Mouse (Mus musculus): ENCODE measurements around the gene Vmn1r80. TPM values are rescaled to one million over a fixed set of nuclear protein-coding genes. Genes with fewer than 3 reads are reported as not detected.
"Not testable (repeated sequence)": the region's sequence is repeated elsewhere in the genome, so short reads cannot be mapped to it uniquely, and the experiment has no call there.

Gene Vmn1r80
- polyA plus RNA-seq (2014; fragmentation: Nextera tagmentation; extraction: Ambion mirVana) = not detected in 2 replicates

DNA sequence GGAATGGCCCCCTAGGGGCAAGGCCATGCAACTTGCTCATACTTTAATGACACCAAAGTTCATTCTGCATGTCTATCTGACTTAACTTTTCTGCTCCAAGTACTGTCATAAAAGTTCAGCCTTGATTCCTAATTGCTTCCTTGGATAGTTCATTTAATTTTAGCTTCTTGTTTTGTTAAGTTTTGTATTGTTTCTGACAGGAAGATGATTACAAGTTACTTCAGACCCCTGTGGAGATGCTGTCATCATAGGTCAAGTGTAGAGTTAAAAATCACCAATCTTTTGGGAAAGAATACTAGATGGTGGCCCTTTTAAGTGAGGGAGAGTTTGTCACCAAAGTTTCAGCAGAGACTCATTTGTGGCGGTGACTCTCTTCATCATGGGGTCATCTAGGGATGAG is at the start of gene Vmn1r80:
Gene Vmn1r80 (plus strand): TSS at position 301 of the 400 bp plus-strand sequence.
- ATAC-seq (ENCODE audit: insufficient number of reproducible peaks, low FRiP score, low TSS enrichment, low read depth) = no peak
- WGBS = 85% methylated on average over 1 of the region's 1 CpGs
- H3K4me3 ChIP-seq (ENCODE audit: low read depth, low read length) = no peak within 1 kb of the TSS

DNA sequence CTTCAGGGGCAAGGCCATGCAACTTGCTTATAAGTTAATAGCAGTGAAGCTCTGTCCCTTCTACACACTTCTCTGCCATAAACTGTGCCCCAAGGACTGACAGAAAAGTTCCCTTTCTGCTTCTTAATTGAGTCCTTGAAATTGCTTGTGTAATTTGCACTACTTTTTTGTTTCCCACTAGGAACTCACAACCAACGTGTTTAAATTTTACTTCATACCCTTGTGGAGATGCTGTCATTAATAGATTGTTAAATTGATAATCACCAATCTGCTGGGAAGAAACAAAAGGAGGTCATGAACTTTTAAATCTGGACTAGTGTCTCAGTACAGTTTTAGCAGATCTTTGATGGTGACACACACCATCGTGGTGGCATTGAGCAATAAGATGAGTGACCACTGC is 39.1 kb upstream of the Vmn1r80 start, which contains the start of gene Vmn1r78:
Gene Vmn1r78 (plus strand): TSS at position 301 of the 400 bp plus-strand sequence.
- no peak for ATAC-seq (ENCODE audit: insufficient number of reproducible peaks, low FRiP score, low TSS enrichment, low read depth)

More for the DNA sequence above, at the start of gene Vmn1r80:
- Histone ChIP-seq H3K9ac (ENCODE audit: low read length) (no peak within 1 kb of the TSS), H3K4me1 (ENCODE audit: control insufficient read depth, insufficient read depth, low read length) (no peaks in the 10 kb centered on the region), H3K27me3 (ENCODE audit: control insufficient read depth, insufficient read depth, low read length) (no peaks in the 10 kb centered on the region), H3K36me3 (ENCODE audit: control insufficient read depth, insufficient read depth, low read length) (no peaks in the 10 kb centered on the region), H3K4me2 (ENCODE audit: low read depth, severe bottlenecking) (no peak within 1 kb of the TSS), H3K27ac (replicated peaks; ENCODE audit: low read depth, low read length) (no peak within 1 kb of the TSS), H3K9me3 (ENCODE audit: control insufficient read depth, low read length) (no peaks in the 10 kb centered on the region)
- DNase-seq (ENCODE audit: low spot score) = no peak

DNA sequence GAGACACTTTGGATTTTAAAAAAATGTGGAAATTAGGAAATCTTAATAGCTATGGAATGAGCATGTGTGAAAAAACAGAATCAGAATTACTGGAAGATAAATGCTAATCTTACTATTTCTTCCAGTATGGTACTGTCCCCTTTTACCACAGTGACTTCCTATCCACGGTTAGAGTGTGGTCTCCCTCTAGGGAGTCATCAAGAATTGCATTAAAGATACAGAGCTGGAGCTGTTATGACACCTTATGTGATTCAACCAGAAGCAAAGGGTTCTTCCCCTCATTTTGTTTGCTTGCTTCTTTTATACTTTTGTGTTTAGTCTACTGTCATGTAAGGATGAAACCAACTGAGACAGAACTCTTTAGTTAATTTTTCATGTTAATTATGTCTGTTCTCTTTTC is 32.6 kb upstream of the Vmn1r80 start:
- not testable (repeated sequence) for H3K4me3 ChIP-seq (ENCODE audit: low read depth, low read length); DNase-seq (ENCODE audit: low spot score); ATAC-seq (ENCODE audit: insufficient number of reproducible peaks, low FRiP score, low TSS enrichment, low read depth); H3K9me3 ChIP-seq (ENCODE audit: control insufficient read depth, low read length); H3K27me3 ChIP-seq (ENCODE audit: control insufficient read depth, insufficient read depth, low read length); H3K9ac ChIP-seq (ENCODE audit: low read length); H3K4me1 ChIP-seq (ENCODE audit: control insufficient read depth, insufficient read depth, low read length); H3K4me2 ChIP-seq (ENCODE audit: low read depth, severe bottlenecking); H3K36me3 ChIP-seq (ENCODE audit: control insufficient read depth, insufficient read depth, low read length); H3K27ac ChIP-seq (replicated peaks; ENCODE audit: low read depth, low read length)
- 63% methylated on average over 1 of the region's 1 CpGs for WGBS

More for the DNA sequence above, 39.1 kb upstream of the Vmn1r80 start, which contains the start of gene Vmn1r78:
- H3K36me3 ChIP-seq (ENCODE audit: control insufficient read depth, insufficient read depth, low read length) = no peaks in the 10 kb centered on the region
- DNase-seq (ENCODE audit: low spot score) = no peak
- H3K27ac ChIP-seq (replicated peaks; ENCODE audit: low read depth, low read length) = no peak within 1 kb of the TSS
- no peak within 1 kb of the TSS for H3K4me3 ChIP-seq (ENCODE audit: low read depth, low read length)
- H3K27me3 ChIP-seq (ENCODE audit: control insufficient read depth, insufficient read depth, low read length) = no peaks in the 10 kb centered on the region
- H3K9me3 ChIP-seq (ENCODE audit: control insufficient read depth, low read length) = no peaks in the 10 kb centered on the region
- no peak within 1 kb of the TSS for H3K4me2 ChIP-seq (ENCODE audit: low read depth, severe bottlenecking)
- H3K4me1 ChIP-seq (ENCODE audit: control insufficient read depth, insufficient read depth, low read length) = no peaks in the 10 kb centered on the region
- H3K9ac ChIP-seq (ENCODE audit: low read length) = no peak within 1 kb of the TSS
- 70% methylated on average over 2 of the region's 2 CpGs for WGBS

DNA sequence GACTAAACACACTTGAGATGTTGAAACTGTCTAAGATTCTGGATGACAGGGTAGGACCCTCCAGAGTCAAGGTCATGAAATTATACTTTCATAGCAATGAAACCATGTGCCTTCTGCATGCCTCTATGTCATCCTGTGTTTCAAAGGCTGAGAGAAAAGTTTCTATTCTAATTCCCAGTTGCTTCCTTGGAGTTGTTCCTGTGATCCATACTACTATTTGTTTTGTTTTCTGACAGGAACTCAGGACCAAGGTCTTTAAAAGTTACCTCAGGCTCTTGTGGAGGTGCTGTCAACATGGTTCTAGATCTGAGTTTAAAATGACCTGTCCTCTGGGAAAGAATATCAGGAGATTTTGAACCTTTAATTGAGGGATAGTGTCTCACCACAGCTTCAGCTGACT is 18.1 kb upstream of the Vmn1r80 start, which contains the start of gene Vmn1r79:
Gene Vmn1r79 (plus strand): TSS at position 301 of the 400 bp plus-strand sequence.
- ATAC-seq (ENCODE audit: insufficient number of reproducible peaks, low FRiP score, low TSS enrichment, low read depth) = not testable (repeated sequence)

DNA sequence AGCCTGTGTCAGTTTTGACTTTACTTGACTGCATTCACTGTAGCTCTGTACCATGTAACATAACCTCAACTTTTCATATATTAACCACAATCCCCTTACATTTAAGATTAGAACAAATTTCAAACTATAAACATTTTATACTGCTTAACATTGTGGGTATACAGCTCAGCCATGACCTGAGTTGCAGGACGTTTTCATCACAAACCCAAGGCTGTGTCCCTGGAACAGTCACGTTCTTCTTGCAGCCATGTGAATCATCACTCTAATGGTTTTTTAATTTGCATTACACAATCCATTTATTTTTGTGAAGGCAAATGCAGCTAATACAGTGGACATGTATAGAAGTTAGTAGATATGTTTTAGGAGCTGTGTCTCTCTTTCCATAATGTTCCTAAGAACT is 16.2 kb upstream of the Vmn1r80 start:
- ATAC-seq (ENCODE audit: insufficient number of reproducible peaks, low FRiP score, low TSS enrichment, low read depth); H3K9ac ChIP-seq (ENCODE audit: low read length); H3K27ac ChIP-seq (replicated peaks; ENCODE audit: low read depth, low read length); H3K27me3 ChIP-seq (ENCODE audit: control insufficient read depth, insufficient read depth, low read length); H3K4me3 ChIP-seq (ENCODE audit: low read depth, low read length); DNase-seq (ENCODE audit: low spot score); H3K4me1 ChIP-seq (ENCODE audit: control insufficient read depth, insufficient read depth, low read length); H3K4me2 ChIP-seq (ENCODE audit: low read depth, severe bottlenecking); H3K9me3 ChIP-seq (ENCODE audit: control insufficient read depth, low read length); H3K36me3 ChIP-seq (ENCODE audit: control insufficient read depth, insufficient read depth, low read length): not testable (repeated sequence)
- WGBS = 66% methylated on average over 2 of the region's 2 CpGs

More for the DNA sequence above, 18.1 kb upstream of the Vmn1r80 start, which contains the start of gene Vmn1r79:
- H3K4me1 ChIP-seq (ENCODE audit: control insufficient read depth, insufficient read depth, low read length); H3K9me3 ChIP-seq (ENCODE audit: control insufficient read depth, low read length); H3K4me3 ChIP-seq (ENCODE audit: low read depth, low read length); H3K36me3 ChIP-seq (ENCODE audit: control insufficient read depth, insufficient read depth, low read length); H3K4me2 ChIP-seq (ENCODE audit: low read depth, severe bottlenecking); DNase-seq (ENCODE audit: low spot score); H3K9ac ChIP-seq (ENCODE audit: low read length); H3K27me3 ChIP-seq (ENCODE audit: control insufficient read depth, insufficient read depth, low read length); H3K27ac ChIP-seq (replicated peaks; ENCODE audit: low read depth, low read length): not testable (repeated sequence)

DNA sequence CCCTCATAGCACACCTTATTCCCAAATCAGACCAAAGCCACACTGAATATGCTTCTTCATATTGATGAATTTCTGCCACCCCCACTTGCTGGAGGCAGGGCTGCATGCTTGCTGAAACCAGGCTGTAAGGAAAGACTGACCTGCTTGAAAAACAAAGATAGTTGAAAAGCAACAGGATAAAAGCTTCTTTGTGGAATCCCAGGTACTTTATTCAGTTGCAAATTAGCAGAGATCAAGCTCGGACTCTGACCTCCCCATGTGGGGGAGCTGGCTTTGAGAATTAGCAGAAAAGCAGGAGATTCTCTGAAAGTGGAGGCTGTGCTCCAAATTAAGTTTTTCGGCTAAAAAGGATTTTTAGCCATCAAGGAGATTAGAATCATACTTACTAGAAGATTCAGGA is 15.1 kb downstream of the Vmn1r80 start:
- H3K27ac ChIP-seq (replicated peaks; ENCODE audit: low read depth, low read length) = no peak overlapping the region
- H3K9ac ChIP-seq (ENCODE audit: low read length) = no peak overlapping the region
- peaks cover 3% of the 10 kb centered on the region; the same call in 1 of the 2 replicates for H3K9me3 ChIP-seq (ENCODE audit: control insufficient read depth, low read length)
- H3K4me3 ChIP-seq (ENCODE audit: low read depth, low read length) = no peak overlapping the region
- no peaks in the 10 kb centered on the region for H3K27me3 ChIP-seq (ENCODE audit: control insufficient read depth, insufficient read depth, low read length)
- no peaks in the 10 kb centered on the region for H3K4me1 ChIP-seq (ENCODE audit: control insufficient read depth, insufficient read depth, low read length)
- H3K36me3 ChIP-seq (ENCODE audit: control insufficient read depth, insufficient read depth, low read length) = no peaks in the 10 kb centered on the region
- DNase-seq (ENCODE audit: low spot score) = no peak
- 64% methylated on average over 2 of the region's 2 CpGs for WGBS
- no peak overlapping the region for H3K4me2 ChIP-seq (ENCODE audit: low read depth, severe bottlenecking)
- ATAC-seq (ENCODE audit: insufficient number of reproducible peaks, low FRiP score, low TSS enrichment, low read depth) = no peak

Other genes with a start within 250 kb of the Vmn1r80 start
- not detected in 2 replicates for gene Vmn1r77, start 152.5 kb upstream of the Vmn1r80 start, polyA plus RNA-seq (2014; fragmentation: Nextera tagmentation; extraction: Ambion mirVana)
- not detected in 2 replicates for gene Vmn1r78, start 39.0 kb upstream of the Vmn1r80 start, polyA plus RNA-seq (2014; fragmentation: Nextera tagmentation; extraction: Ambion mirVana)
- not detected in 2 replicates for gene Vmn1r79, start 18.0 kb upstream of the Vmn1r80 start, polyA plus RNA-seq (2014; fragmentation: Nextera tagmentation; extraction: Ambion mirVana)
- not detected in 2 replicates for gene Vmn1r81, start 79.0 kb downstream of the Vmn1r80 start, polyA plus RNA-seq (2014; fragmentation: Nextera tagmentation; extraction: Ambion mirVana)
- not detected in 2 replicates for gene Vmn1r82, start 111.1 kb downstream of the Vmn1r80 start, polyA plus RNA-seq (2014; fragmentation: Nextera tagmentation; extraction: Ambion mirVana)
- 0.09 TPM in 1 of 2 replicates, not detected in the other for gene Vmn1r83, start 140.2 kb downstream of the Vmn1r80 start, polyA plus RNA-seq (2014; fragmentation: Nextera tagmentation; extraction: Ambion mirVana)
- not detected in 2 replicates for gene Vmn1r84, start 180.0 kb downstream of the Vmn1r80 start, polyA plus RNA-seq (2014; fragmentation: Nextera tagmentation; extraction: Ambion mirVana)
- 4.6 and 5.3 TPM in 2 replicates for gene Zfp551, start 233.5 kb downstream of the Vmn1r80 start, polyA plus RNA-seq (2014; fragmentation: Nextera tagmentation; extraction: Ambion mirVana)

All from limb, embryonic 11.5 days (tissue).